Mouse (Mus musculus): ENCODE measurements around the gene Cox10. TPM values are rescaled to one million over a fixed set of nuclear protein-coding genes. Genes with fewer than 3 reads are reported as not detected.
"Not testable (repeated sequence)": the region's sequence is repeated elsewhere in the genome, so short reads cannot be mapped to it uniquely, and the experiment has no call there.

Gene Cox10
- 10 to 100 TPM; 32.2 to 38.3 TPM for total RNA-seq (2021)
- long read RNA-seq, experiment 1, transcript Cox10-201 (7 exons, 2,915 nt) = major isoform, 23 of 43 reads
- long read RNA-seq, experiment 1, partial matches to known transcripts = 7 of 43 reads
- long read RNA-seq, experiment 1, other reads (novel, unspliced or antisense) = 13 of 43 reads
- long read RNA-seq, experiment 2, transcript Cox10-201 (7 exons, 2,915 nt) = major isoform, 44 of 56 reads
- long read RNA-seq, experiment 2, partial matches to known transcripts = 9 of 56 reads
- long read RNA-seq, experiment 2, other reads (novel, unspliced or antisense) = 2 of 56 reads

DNA sequence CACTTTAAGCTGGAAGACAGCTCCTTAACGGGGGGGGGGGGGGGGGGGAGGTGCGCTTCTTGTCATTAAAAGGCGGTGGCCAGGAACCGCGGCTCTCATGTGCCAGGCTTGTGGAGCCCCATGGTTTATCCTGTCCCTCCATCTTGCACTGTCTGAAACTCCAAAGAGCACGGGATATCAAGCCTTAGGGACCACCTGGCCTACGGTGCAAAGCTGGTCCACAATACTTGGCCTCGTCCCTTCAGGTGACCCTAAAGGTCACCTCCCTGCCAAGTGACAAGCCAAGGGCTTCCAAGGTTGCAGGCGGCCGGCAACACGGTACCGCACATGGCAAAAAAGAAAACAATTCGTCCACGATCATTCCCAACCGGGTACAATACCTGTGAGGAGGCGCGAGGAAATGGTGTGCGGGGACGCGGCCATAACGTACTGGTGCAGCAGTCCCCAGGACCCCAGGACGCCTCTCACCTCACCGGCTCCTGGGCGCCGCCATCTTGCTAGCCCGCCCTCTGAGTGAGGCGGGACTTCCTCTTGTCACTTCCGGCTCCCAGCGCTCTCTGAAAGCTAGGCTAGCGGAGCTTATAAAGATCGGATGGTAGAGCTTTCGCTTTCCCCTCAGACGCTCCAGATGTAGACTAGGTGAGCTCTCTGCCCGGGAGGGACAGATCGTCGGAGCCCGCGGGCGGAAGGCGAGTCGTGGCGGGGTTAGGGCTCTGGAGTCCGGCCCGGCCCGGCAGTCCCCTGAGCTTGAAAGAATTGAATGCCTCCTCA, at the start of gene Cox10:
TSS of gene Cox10 (minus strand) at position 513 of the 771 bp plus-strand sequence.
- DNase-seq = peak; percentile 93

- no peak for DNase-seq
Measured at GRCm38 (mm10) chr11:64128016-64128415, 48.7 kb upstream of the Cox10 start.

- peak; percentile 22 for DNase-seq
Measured at GRCm38 (mm10) chr11:64125471-64125870, 46.2 kb upstream of the Cox10 start.

DNA sequence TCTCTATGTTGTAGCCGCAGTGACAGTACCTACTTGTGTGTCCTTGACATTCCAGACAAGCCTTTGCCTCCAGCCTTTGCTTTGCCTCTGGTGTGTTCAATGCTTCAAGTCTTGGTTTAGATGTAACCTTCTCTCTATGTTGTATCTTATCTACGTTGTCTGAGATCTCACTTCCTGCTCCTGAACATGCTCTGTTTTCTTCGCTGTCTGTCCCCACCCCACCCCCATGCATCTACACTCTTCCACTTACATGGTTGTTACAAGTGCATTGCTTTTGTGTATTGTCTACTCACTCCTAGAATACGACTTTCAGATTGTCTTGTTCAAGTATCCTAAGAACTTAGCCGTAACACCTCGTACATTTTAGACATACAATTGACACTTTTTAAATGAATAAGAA, 43.9 kb upstream of the Cox10 start:
- DNase-seq = not testable (repeated sequence)

- no peak for DNase-seq
Measured at GRCm38 (mm10) chr11:64116711-64117110, 37.4 kb upstream of the Cox10 start.

GRCm38 (mm10) chr11:64115822-64116221, 36.6 kb upstream of the Cox10 start:
- DNase-seq = no peak

GRCm38 (mm10) chr11:64115101-64115500, 35.8 kb upstream of the Cox10 start:
- DNase-seq = no peak

- no peak for DNase-seq
Measured at GRCm38 (mm10) chr11:64100060-64100459, 20.8 kb upstream of the Cox10 start.

DNA sequence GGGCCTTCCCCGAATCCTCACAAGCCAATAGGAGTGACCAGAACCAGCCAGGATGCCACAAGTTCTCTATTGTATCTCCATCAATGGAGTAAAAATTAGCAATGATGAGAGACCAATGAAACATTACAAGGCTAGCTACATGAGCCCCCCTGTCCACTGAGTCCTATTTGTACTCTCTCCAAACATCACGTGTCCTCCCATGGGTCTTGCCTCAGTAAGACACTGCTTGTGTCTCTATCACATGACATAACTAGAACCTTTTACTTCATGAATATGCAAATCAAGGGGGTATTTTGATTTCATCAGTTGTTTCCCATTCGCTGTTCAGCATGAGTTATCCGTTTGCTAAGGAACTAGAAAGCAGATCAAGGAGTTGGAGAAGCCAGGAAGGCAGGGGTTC, 13.8 kb upstream of the Cox10 start:
- DNase-seq = no peak

DNA sequence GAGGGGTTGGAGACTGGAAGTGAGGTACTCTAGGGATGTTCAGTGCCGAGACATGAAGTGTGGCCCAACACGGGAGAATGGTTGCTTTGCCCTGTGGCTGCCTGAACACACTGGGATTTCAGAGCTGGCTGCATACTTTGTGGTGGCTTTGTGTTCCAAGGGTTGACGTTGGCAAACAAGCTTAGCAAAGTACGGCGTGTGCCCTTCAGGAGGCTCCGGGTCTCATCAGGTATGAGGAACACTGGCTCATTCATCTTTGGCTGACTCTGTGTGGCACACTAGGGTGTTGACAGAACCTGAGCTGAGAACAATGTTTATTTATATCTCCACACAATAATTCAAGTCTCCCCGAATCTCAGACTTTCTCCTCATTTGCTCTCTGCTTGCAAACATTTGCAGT, 11.9 kb upstream of the Cox10 start:
- DNase-seq = no peak

DNA sequence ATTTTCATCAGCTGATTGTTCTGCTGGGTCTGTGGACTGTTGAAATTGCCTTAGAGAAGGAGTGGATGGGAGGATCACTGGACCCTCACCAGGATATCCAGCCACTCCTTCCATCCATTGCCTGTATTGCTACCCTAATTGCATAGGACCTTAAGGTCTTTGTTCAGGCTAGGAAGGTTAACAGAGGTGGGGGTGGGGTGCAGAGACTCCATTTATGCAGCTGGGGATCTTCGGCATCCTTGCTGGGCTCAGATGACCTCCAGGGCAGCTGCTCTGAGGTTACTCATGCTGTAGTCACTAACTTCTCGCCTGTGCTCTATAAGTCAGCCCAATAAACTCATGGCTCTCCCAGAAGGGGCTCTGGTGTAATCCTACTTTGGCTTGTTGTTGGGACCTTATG, 10.4 kb upstream of the Cox10 start:
- no peak for DNase-seq

- no peak for DNase-seq
Measured at GRCm38 (mm10) chr11:64085888-64086287, 6.6 kb upstream of the Cox10 start.

DNA sequence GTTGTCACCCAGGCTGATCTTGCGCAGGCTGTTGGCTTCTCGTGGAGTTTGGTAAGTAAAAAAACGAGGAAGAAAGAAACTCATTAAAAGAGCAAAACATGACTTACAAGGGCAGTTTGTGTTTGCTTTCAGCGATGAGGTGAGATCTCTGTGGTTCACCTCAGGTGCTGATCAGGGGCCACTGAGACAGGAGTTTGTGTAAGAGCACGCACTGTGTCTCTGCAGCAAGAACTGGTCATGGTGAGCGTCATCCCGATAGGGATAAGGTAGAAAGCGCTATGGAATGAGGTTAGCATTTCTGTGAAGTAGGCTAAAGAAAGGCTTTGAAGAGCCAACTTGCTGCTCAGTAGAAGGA, 436 bp upstream of the Cox10 start:
- no peak for DNase-seq

GRCm38 (mm10) chr11:64076212-64076611, 3.1 kb downstream of the Cox10 start:
- DNase-seq = no peak

DNA sequence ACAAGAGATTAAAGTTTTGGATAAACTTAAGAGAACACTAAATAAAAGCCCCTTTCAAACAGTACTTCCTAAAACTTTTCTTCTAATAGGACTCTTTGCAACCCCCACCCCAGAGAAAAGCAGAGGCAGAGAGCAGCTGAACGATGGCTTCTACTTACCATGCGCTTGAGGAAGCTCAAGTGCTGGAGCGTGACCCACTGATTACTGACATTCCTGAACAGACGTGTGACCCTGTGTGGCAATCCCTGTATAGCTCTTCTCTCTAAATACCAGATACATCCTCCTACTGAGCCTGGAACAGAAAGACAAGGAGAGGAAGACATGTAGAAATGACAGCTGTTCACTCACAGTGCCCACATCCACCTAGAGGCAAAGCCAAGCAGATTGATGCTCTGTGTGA, 5.9 kb downstream of the Cox10 start:
- no peak for DNase-seq

DNA sequence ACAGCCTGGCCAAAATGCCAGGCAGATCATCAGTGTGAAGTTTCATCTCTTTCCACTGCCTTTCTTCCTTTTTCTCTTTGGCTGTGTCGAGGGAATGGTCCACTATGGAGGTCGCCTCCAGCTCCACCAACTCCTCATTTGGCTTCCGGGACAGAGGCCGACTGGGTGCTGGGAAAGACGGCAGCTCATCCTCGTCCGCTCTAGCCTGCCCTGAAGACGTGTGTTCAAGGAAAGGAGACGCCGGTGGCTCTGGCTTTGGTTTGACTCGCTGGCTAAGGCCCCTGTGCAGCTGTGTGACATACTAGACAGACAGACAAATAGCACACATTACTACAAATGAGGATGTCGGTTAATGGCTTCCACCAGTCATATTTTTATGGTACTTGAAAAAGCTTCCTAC, 7.7 kb downstream of the Cox10 start:
- no peak for DNase-seq

- no peak for DNase-seq
Measured at GRCm38 (mm10) chr11:64066001-64066400, 13.3 kb downstream of the Cox10 start.

GRCm38 (mm10) chr11:64063130-64063529, 16.1 kb downstream of the Cox10 start:
- no peak for DNase-seq

DNA sequence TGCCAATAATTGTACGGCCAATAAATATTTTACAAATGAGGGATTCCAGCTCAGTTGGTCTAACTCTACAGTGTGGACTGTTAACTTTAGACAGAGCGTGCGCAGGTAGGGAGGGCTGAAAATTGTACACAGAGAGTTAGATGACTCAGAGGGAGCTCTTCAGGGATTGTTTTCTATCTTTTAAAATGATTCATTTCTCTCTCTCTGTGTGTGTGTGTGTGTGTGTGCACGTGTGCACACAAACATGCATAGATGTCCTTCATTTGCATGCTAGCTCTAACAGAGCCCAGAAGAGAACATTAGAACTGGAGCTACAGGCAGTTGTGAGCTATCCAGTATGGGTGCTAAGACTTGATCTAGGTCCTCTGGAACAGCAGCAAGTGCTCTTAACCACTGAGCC, 17.0 kb downstream of the Cox10 start:
- DNase-seq = no peak

GRCm38 (mm10) chr11:64059305-64059704, 20.0 kb downstream of the Cox10 start:
- no peak for DNase-seq

DNA sequence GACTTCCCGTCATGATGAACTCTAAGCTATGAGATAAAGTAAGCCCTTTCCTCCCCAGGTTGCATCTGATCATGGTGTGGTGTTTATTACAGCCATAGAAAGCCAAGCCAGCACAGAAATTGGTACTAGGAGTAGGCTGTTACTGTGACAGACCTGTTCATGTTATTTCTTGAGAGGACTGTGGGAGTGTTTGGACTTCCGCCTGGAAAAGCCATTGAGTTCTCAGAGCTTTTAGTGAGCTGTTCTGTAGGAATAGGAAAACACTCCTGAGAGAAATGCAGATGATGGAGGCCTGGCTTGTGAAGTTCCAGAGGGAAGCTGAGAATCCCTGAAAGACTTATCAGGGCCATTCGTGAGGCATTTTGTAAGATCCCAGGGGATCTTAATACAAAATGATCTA, 20.8 kb downstream of the Cox10 start:
- no peak for DNase-seq

DNA sequence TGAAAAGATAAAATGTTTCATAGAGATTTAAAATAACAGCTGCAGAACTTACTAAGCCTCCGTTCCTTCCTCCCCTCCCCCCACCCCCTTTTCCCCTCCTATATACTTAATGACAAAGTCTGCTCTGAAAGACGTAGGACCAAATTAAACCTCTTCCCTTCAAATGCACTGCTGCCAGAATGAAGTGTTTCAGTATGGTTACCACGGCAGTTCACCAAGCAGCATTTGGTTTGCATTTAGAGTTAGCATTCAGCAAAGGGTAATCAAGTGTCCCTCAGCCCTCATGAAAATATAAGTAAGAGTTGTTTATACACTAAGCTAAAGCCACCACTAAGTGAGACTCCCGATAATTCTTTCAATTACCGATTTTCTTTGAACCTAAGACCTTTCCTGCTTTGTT, 25.9 kb downstream of the Cox10 start:
- no peak for DNase-seq

DNA sequence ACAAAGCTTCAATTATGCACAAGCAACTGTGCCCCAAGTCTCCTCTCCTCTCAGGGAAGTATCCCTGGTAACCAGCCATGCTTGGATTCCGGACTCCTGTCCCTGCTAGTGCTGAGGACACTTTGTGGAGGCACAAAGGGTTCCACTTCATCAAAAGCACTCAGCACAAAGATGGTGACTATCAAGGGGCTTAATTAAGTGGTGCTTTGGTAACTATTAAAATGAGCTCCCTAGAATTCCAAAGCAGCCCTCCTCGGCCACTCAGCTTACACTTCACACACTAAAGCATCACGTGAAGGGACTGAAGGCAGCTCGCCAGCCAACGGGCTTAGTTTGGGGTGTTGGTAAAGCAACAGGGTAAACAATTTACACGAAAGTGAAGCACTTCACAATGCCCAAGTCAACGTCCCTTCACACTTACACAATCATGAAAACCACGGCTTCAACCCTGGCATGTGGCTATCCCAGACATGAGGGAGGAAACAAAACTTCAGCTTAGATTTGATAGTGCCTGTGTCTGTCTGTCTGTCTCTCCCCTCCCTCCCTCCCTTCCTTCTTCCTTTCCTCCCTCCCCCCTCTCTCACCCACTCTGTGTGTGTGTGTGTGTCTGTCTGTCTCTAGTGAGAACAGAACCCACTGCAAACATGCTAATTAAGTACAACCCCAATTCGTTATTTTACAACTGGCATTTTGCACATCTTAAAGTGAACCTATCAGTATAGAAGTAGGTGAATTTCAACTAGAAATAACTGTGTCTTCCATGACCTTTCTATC, 27.9 kb downstream of the Cox10 start:
- no peak for DNase-seq

All from adrenal gland, postnatal 10 days (tissue).